Mouse (Mus musculus) small intestine, adult 2 months (tissue): ENCODE data around the gene Mef2c. TPM values are rescaled to one million over a fixed set of nuclear protein-coding genes. Genes with fewer than 3 reads are reported as not detected.

Source experiments
- H3K27ac ChIP-seq: fragments of 200-500 bp; 2 replicates; pipeline ENCODE4 v1.5.1; 2012; ENCODE audit warnings: low read depth, low read length, control low read depth, inconsistent platforms; ENCODE audit not compliant: insufficient read depth
- H3K27me3 ChIP-seq: fragments of 200-500 bp; 2 replicates; pipeline ENCODE4 v1.6.1; 2012; ENCODE audit warnings: mild to moderate bottlenecking, moderate library complexity, low read length, inconsistent platforms; ENCODE audit not compliant: control insufficient read depth, insufficient read depth
- H3K36me3 ChIP-seq: fragments of 200-500 bp; 2 replicates; pipeline ENCODE4 v1.6.1; 2012; ENCODE audit warnings: mild to moderate bottlenecking, low read length, control low read depth, inconsistent platforms; ENCODE audit not compliant: control insufficient read depth, insufficient read depth
- H3K4me1 ChIP-seq: fragments of 200-500 bp; 2 replicates; pipeline ENCODE4 v1.6.1; 2012; ENCODE audit warnings: low read length, inconsistent platforms, mixed read lengths; ENCODE audit not compliant: control insufficient read depth, insufficient read depth, insufficient read length
- H3K4me3 ChIP-seq: fragments of 200-500 bp; 2 replicates; pipeline ENCODE4 v1.5.1; 2012; ENCODE audit warnings: low read depth, mild to moderate bottlenecking, control low read depth, inconsistent platforms, low read length, moderate library complexity
- CTCF ChIP-seq: fragments of 200-500 bp; IDR thresholded peaks from 2 replicates; pipeline ENCODE4 v1.5.1; 2012; ENCODE audit warnings: low read depth, mild to moderate bottlenecking, control low read depth, inconsistent platforms, low read length, moderate library complexity, mixed read lengths; ENCODE audit not compliant: insufficient replicate concordance, insufficient read length; ENCODE audit errors: extremely low read depth
- POLR2A ChIP-seq: fragments of 200-500 bp; IDR thresholded peaks from 2 replicates; pipeline ENCODE4 v1.6.1; 2012; ENCODE audit warnings: low read depth, mild to moderate bottlenecking, control low read depth, inconsistent platforms, low read length, moderate library complexity
- WGBS: fragments of 180-500 bp; shearing (Covaris S2); methylation state at CpG from one replicate; pipeline ENCODE4 v1.1.7; 2018; 5-methylcytosine and 5-hydroxymethylcytosine counted together
- polyA plus RNA-seq: library from polyadenylated mRNA; depleted of rRNA; stranded (reverse); fragments of >200 nt; gene quantifications from 2 replicates; pipeline ENCODE4 v1.2.3, GENCODE M21; 2012

The Mef2c gene
- polyA plus RNA-seq, 1 experiment = 13.1 TPM

DNA sequence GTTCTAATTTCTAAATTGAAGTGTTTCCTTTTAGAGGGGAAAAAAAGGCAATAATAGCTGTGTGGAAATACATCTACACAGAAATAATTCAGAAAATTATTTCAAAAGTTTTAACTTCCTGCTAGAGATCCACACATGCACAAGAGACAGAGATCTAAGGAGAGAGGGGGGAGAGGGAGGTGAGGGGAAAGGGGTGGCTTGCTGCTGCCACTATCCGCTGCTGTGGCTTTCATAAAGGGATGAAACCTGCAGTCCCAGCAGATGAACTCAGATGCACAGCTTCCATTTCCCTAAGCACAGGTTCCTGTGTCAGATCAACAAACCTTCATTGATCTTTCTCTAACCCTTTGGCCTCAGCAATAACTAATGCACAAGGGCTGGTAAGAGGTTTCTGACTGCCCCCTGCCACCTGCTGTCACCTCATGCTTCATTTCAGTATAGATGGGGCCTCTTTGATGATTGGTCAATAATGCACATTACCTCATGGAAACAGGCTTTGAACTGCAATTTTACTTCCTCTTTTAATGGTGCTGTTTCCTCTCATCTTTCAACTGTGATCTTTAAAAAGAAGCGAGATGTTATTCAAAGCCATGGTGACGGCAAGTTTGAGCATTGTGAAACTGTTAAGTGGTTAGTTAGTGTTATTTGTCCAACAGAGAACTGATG is 105.2 kb downstream of the Mef2c start:
- Histone ChIP-seq H3K36me3 (no peaks in the 10 kb centered on the region), H3K27me3 (no peaks in the 10 kb centered on the region), H3K27ac (peak overlapping the region; percentile 56; the same call in 1 of the 2 replicates), H3K4me1 (0 out of 2 replicates have a peak, but pooled peaks cover 1% of the 10 kb centered on the region), H3K4me3 (no peak overlapping the region)
- TF ChIP-seq POLR2A (no peak), CTCF (no peak)
- WGBS = 63% methylated on average over 3 of the region's 3 CpGs

DNA sequence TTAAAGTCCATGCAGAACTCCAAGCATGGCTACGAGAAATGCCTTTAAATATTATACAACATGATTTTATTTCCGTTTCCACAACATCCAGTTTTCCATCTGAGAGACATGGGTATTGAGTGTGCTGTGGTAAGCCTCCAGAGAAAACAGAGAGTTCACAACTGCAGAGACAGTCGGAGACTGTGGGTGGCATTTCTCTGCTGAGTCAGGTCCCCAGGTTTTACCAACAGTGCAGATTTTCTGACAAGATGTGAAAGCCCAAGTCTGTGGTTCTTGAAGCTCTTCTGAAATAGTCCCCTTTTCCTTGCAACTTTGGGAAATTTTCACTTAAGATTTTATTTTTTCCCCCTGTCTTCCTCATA is 105.7 kb downstream of the Mef2c start:
- H3K27me3 ChIP-seq = no peaks in the 10 kb centered on the region
- TF ChIP-seq CTCF (no peak), POLR2A (no peak)
- 0 out of 2 replicates have a peak, but pooled peaks cover 1% of the 10 kb centered on the region for H3K4me1 ChIP-seq
- H3K4me3 ChIP-seq = no peak overlapping the region
- 63% methylated on average over 3 of the region's 3 CpGs for WGBS
- peak overlapping the region; percentile 56 for H3K27ac ChIP-seq
- no peaks in the 10 kb centered on the region for H3K36me3 ChIP-seq

DNA sequence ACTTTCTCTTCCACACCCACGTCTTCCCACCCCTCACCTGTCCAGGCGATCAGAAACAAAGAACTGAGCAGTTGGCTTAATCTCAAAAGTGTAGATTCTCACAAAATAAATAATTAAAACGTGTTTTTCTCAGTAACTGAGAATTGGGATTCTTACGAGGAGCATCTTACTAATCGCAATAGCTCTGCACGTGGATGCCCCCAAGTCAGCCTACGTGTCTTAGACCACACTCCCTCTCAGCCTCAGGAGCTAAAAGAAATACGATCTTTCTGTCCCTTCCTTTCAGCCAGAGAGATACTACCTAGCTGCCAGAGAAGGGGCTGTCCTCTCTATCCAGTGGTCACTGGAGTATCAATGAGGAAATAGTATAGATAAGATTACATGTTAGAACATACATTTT is 106.3 kb downstream of the Mef2c start:
- H3K4me3 ChIP-seq = no peak overlapping the region
- no peaks in the 10 kb centered on the region for H3K27me3 ChIP-seq
- H3K36me3 ChIP-seq = no peaks in the 10 kb centered on the region
- no peak overlapping the region for H3K27ac ChIP-seq
- TF ChIP-seq POLR2A (no peak), CTCF (no peak)
- H3K4me1 ChIP-seq = 0 out of 2 replicates have a peak, but pooled peaks cover 1% of the 10 kb centered on the region
- WGBS = 78% methylated on average over 8 of the region's 8 CpGs

DNA sequence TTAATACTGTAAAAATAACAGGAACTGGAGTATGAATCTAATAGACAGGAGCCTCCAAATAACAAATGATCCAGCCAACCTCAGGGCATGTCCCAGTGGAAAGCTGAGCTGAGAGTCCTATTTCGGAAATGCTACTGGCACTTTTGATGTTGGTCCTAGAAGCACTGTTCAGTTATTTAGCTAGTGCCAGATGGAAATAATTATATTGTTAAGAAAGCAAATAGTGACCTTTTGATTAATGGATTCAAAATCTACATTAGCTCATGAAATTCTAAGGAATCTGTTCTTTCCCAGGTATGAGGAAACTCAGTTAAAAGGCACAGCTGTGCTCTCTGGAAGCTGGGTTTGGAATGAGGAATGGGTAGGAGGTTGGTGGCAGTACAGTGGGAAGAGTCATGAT is 108.4 kb downstream of the Mef2c start:
- no peak for TF ChIP-seq CTCF
- no peak for TF ChIP-seq POLR2A
- 0 out of 2 replicates have a peak, but pooled peaks cover 1% of the 10 kb centered on the region for H3K4me1 ChIP-seq
- H3K27ac ChIP-seq = no peak overlapping the region
- no peak overlapping the region for H3K4me3 ChIP-seq
- no peaks in the 10 kb centered on the region for H3K36me3 ChIP-seq
- H3K27me3 ChIP-seq = no peaks in the 10 kb centered on the region
- WGBS = 82% methylated on average over 1 of the region's 1 CpGs

DNA sequence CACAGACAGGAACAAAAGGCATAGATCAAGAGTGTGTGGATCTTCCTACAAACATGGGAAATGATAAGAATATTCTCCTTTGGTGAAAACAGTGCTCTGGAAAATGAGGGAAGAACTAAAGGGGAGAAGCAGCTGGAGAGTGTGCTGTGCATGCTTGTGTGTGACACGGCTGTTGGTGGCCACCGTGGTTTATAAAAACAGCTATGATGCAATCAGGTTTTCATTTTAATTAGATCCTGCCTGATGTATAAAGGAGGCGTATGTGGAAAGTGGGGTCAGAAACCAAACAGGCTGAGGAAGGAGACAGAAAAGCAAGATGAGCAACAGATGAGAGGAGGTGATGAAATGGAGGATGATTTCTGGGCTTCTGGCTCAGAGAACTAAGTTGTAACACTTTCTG is 112.0 kb downstream of the Mef2c start:
- Histone ChIP-seq H3K36me3 (no peaks in the 10 kb centered on the region), H3K27ac (no peak overlapping the region), H3K4me3 (no peak overlapping the region), H3K4me1 (0 out of 2 replicates have a peak, but pooled peaks cover 1% of the 10 kb centered on the region), H3K27me3 (no peaks in the 10 kb centered on the region)
- WGBS = 68% methylated on average over 3 of the region's 3 CpGs
- TF ChIP-seq POLR2A (no peak), CTCF (no peak)

DNA sequence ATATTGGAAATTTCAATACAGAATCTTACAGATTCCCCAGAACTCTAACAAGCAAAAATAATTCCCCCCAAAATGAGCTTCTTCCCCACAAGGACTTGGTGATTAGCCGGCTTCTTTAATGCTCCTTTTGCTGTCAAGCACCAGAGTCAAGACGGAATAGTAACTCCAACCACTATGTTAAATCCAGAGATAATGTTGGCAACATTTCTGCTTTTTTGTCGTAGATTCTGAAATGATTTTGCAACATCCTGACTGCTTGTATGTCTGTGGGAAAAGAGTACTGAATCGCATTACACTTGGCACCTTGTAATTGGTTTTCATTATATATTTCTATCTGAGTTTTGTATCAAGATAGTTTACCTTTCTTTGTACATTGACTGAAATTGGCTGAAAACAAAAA is 120.8 kb downstream of the Mef2c start:
- Histone ChIP-seq H3K36me3 (no peaks in the 10 kb centered on the region), H3K27me3 (no peaks in the 10 kb centered on the region)
- 81% methylated on average over 4 of the region's 4 CpGs for WGBS

DNA sequence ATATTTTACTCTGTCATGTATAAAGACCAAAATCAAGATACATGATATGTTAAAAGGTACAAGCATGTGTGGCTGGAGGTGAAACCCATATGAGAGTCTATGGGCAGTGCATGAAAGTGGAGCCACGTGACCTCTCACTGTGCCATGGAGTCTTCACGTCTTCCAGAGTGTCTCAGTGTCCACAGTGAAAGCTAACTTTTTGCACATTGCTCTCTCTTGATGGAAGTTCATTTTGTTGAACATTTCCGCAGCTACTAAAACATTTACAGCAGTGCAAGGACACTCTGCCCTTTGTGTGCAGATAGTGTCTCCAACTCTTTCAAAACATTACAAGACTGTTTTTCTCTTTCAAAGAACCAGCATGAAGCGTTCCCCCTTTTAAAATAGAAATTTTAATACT is 123.6 kb downstream of the Mef2c start:
- no peaks in the 10 kb centered on the region for H3K4me1 ChIP-seq
- 83% methylated on average over 4 of the region's 4 CpGs for WGBS
- no peak overlapping the region for H3K4me3 ChIP-seq
- no peaks in the 10 kb centered on the region for H3K27me3 ChIP-seq
- no peak for TF ChIP-seq POLR2A
- no peak overlapping the region for H3K27ac ChIP-seq
- H3K36me3 ChIP-seq = no peaks in the 10 kb centered on the region

More for the DNA sequence above, 120.8 kb downstream of the Mef2c start:
- no peak overlapping the region for H3K4me3 ChIP-seq
- TF ChIP-seq CTCF (no peak), POLR2A (no peak)
- H3K4me1 ChIP-seq = no peaks in the 10 kb centered on the region
- H3K27ac ChIP-seq = no peak overlapping the region
